Mouse (Mus musculus) heart, postnatal 0 days (tissue): ENCODE results near the gene Gm12394.

Source experiments
- CTCF ChIP-seq: IDR thresholded peaks from 2 replicates; pipeline ENCODE4 v1.5.1; 2016; ENCODE audit warnings: antibody characterized with exemption, control low read depth, low read depth
- EP300 ChIP-seq: IDR thresholded peaks from 2 replicates; pipeline ENCODE4 v1.6.1; 2016; ENCODE audit warnings: antibody characterized with exemption, low read depth

- TF ChIP-seq CTCF: no peak
- TF ChIP-seq EP300: no peak
Measured at GRCm38 (mm10) chr4:42904966-42905365, 48.4 kb upstream of the Gm12394 start.
